Mouse (Mus musculus): ENCODE data around the gene Ostc. TPM values are rescaled to one million over a fixed set of nuclear protein-coding genes. Genes with fewer than 3 reads are reported as not detected.

Ostc gene
- total RNA-seq (2021) = 94.0 and 97.0 TPM in 2 replicates
- long read RNA-seq, experiment 1, transcript Ostc-201 (4 exons, 1,067 nt) = major isoform, 101 of 105 reads
- long read RNA-seq, experiment 1, partial matches to known transcripts = 2 of 105 reads
- long read RNA-seq, experiment 1, other reads (novel, unspliced or antisense) = 0 of 105 reads
- long read RNA-seq, experiment 2, transcript Ostc-201 (4 exons, 1,067 nt) = major isoform, 80 of 85 reads
- long read RNA-seq, experiment 2, partial matches to known transcripts = 2 of 85 reads
- long read RNA-seq, experiment 2, other reads (novel, unspliced or antisense) = 0 of 85 reads

DNA sequence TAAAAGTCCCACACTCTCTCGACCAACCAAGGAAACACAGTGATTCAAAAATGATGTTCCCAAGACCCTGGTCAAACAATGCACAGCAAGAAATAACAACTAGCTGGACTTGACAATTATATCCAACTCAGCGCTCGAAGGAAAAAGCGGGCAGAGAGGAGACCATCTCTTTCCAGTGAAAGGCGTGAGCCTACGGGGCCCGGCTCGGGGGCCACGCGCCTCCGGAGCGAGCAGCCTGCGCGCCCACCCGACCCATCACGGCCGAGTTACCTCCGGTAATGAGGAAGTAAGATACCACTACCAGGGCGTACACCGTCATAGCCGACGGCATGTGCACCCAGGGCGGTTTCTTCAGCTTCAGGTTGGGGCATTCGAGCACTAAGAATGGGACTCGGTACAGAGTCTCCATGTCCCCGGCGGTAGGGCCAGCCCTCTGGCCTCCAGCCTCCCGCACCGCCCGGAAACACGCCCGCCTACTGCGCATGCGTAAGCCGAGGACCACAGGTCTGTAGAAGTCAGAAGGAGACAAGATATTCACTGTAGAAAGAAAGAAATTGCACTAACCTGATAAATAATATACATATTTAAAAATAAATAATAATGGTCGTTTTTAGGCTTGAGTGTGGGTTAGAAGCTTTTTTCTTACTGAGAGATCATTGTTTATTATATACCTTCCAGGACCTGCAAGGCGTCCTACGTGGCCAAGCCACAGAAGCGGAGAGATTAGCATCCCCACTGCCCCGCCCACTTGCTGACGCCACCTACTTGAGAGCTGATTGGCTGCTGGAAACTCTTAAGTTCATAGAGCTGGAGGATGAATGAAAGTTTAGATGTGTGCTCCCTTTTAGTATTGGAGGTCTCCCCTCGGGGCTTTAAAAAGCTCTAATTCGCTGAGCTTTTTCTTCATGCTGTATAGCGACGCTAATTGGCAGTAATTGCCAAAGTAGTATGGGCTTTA, at the start of gene Ostc:
TSS of gene Ostc (minus strand) at position 478 of the 958 bp plus-strand sequence.
- peak; percentile 97 for DNase-seq

DNA sequence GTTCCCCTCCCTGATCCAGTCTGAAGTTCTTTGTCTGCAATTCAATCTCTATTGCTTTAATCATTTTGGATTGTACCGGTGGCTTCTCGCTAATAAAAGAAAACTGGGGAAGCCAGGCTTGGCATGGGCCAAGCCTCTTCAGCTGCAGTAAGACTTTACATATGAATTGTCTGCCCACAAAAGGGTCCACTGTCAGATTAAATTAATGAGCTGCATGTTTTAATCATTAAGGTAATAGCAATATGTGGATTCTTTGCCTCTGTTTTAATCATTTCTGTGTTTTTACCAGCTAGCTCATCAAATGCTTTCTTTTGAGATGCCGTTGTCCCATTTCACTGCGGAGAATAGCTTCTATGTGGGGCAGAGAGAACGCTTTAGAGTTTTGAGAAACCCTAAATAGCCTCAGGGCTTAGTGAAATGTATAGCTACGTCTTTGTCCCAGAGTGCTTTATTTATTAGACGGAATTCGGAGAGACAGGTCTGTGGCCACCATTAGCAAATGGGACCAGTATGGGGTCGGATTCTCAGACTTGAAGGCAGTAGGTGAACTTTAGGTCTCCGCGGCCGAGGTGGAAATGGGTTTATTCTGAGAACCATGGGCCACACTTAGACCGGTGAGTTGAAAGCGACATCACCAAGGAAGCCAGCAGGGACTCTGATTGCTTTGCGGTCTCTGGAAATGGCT, 49.1 kb upstream of the Ostc start:
- DNase-seq = no peak

- DNase-seq = no peak
These were observed 48.0 kb upstream of the Ostc start for GRCm38 (mm10) chr3:130757117-130757852.

DNA sequence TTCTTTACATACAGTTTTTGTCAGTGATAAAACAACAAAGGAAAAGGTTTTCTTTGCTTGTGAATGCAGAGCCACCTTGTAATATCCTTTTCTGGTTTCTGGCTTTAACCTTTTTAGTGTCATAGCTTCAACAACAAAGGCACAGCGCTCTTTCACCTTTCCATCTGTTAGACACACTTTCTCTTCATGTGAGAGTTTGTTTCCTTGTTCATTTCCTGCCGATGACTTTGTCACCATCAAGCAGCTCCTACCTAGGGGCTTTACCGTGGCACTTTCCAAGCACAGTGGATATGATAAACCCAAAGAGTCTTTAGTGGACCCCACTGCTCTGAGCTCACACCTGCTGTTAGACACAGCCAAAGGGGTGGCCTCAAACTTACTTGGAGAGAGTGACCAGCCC, 40.0 kb upstream of the Ostc start:
- no peak for DNase-seq

GRCm38 (mm10) chr3:130746673-130747619, 37.7 kb upstream of the Ostc start:
- DNase-seq = no peak

GRCm38 (mm10) chr3:130737652-130738361, 28.6 kb upstream of the Ostc start:
- DNase-seq = no peak

GRCm38 (mm10) chr3:130736758-130737157, 27.5 kb upstream of the Ostc start:
- no peak for DNase-seq

- peak; percentile 96 for DNase-seq
These were observed 21.0 kb upstream of the Ostc start, which contains the start of gene Rpl34 for GRCm38 (mm10) chr3:130730189-130730653. Gene Rpl34, minus strand, starts transcription at chr3:130730398.

DNA sequence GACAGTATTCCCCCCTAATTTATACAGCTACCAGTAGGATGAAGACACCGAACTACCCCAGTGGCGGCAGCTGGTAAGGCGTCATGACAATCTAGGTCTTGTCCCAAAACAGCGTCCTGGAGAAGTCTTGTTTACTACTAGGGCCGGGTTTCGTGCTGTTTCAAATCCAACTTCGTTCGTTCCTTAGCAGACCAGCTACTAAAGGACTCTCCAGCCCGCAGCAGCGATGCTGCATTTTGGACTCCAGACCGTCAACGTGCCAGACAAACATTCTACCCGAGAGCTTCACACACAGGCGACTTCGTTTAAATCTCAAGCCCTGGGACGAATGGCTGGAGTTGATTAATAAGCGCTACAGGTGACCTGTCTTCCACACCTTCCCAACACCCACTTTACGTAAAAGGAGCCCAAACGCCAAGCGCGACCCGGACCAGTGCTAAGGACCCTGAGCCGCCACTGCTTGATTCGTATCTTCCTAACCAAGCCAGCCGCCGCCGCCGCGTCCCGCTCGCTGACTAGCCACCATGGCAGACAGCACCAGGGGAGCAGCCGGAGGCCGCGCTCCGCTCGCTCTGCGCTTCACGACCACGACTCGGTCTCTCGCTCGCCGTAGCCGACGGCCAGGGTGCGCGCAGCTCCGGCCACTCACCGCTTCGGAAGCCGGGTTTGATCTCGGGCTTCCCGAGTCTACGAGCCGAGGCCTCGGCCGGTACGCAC, 20.4 kb upstream of the Ostc start:
- DNase-seq = peak; percentile 83

DNA sequence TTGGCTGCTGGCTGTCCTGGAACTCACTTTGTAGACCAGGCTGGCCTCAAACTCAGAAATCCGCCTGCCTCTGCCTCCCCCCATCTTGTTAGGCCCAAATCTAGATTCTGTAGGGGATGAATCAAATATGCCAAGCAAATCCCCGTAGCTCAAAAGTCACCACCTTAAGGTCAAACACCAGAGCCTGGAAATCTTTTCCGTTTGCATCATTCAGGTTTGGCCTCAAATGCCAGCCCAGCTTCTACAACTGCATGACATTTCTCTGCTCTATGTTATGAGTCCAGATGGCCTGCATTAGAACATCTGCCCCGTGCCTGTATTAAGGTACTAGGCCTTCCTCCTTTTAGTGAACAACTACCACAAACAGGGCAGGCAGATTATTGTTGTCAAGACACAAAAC, 18.4 kb upstream of the Ostc start:
- no peak for DNase-seq

DNA sequence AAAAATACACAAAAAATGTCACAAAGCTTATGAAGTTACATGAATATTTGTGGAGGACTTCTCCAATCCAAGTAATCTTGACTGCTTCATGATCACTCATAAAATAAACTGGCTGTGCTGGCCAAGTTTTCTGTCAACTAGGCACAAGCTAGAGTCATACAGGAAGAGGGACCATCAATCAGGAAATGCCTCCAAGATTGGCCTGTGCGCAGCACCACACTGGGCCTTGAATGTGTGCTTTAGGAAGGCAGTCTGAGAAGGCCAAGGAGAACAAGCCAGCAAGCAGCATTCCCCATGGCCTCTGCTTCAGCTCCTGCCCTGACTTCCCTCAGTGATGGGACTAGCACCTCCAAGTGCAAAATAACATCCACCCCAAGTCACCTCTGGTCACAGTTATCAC, 17.8 kb upstream of the Ostc start:
- peak; percentile 65 for DNase-seq

GRCm38 (mm10) chr3:130725718-130726117, 16.5 kb upstream of the Ostc start:
- no peak for DNase-seq

- DNase-seq = no peak
These were observed 13.7 kb upstream of the Ostc start for GRCm38 (mm10) chr3:130722733-130723478.

- no peak for DNase-seq
These were observed 11.0 kb upstream of the Ostc start for GRCm38 (mm10) chr3:130720225-130720624.

DNA sequence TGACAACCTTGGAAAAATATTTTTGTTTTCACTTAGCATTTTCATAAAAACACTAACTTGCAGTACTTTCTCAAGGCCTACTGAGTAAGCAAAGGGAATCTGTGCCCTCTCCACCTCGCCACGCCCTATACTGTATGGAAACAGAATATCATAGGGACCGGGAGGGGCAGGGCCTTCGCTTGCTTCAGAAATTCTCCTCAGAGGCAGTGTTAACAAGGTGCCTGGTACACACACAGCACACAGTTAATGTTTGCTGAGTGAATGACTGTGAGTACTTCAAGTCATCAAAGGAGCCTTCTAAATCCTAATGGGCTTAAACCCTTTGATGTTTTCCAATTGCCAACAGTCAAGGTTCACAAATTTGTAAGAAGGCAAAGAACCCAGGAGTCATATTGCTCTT, 9.6 kb upstream of the Ostc start:
- no peak for DNase-seq

- no peak for DNase-seq
These were observed 7.3 kb upstream of the Ostc start for GRCm38 (mm10) chr3:130716555-130716954.

DNA sequence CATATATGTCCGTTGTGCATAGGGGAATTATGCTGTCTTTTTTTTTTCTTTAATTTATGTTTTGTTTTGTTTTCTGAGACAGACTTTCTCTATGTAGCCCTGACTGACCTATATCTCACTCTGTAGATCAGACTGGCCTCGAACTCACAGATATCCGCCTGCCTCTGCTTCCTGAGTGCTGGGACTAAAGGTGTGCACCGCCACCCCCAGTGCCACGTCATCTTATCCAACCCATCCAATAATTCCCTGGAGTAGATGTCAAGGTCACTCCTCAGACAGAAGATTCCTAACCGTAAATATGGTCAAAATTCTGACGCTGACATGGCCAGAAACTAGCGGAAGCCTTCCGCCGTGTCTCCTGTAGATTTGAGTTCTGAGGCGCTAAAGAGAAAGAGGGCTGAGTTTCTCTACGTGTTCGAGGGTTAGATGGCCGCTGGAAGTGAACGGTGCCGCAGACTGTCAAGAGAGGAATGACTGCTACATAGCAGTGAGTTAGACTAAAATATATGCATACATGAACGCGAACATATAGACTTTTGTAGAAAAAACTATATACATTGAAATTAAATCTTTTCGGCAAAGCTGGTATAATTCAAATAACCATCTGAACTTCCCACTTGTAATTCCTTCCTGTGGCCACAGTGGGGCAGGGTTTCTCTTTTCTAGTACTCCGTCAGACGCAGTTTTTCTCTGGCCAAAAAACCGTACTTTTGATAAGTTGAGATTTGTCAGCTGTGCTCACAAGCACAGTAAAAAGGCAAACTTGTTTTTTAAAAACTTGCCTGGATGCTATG, 5.7 kb upstream of the Ostc start:
- DNase-seq = peak; percentile 81

GRCm38 (mm10) chr3:130712891-130713290, 3.6 kb upstream of the Ostc start:
- no peak for DNase-seq

Data from adrenal gland, postnatal 14 days (tissue).